Mouse (Mus musculus) liver, embryonic 13.5 days (tissue): ENCODE results near the gene Sparcl1. TPM values are rescaled to one million over a fixed set of nuclear protein-coding genes. Genes with fewer than 3 reads are reported as not detected.

Source experiments
- ATAC-seq: fragments of 200-750 bp; cut with Nextera tagmentation; 2 replicates; pipeline ENCODE4 v1.8.0; 2017; ENCODE audit warnings: low read depth, mild to moderate bottlenecking, moderate number of reproducible peaks, moderate library complexity
- DNase-seq: peaks from one replicate; pipeline ENCODE4 v3.0.0; 2022
- H3K27ac ChIP-seq: fragments of 300-500 bp; sonication (generic); 2 replicates; pipeline ENCODE4 v1.5.1; 2015; ENCODE audit warnings: moderate library complexity, mild to moderate bottlenecking, inconsistent platforms
- H3K27me3 ChIP-seq: fragments of 300-500 bp; sonication (generic); 2 replicates; pipeline ENCODE4 v1.6.1; 2015; ENCODE audit warnings: mild to moderate bottlenecking, inconsistent platforms
- H3K36me3 ChIP-seq: fragments of 300-500 bp; sonication (generic); 2 replicates; pipeline ENCODE4 v1.6.1; 2015; ENCODE audit warnings: mild to moderate bottlenecking, inconsistent platforms
- H3K4me1 ChIP-seq: fragments of 300-500 bp; sonication (generic); replicated peaks from 2 replicates; pipeline ENCODE4 v1.6.1; 2015; ENCODE audit warnings: inconsistent platforms
- H3K4me2 ChIP-seq: fragments of 300-500 bp; sonication (generic); 2 replicates; pipeline ENCODE4 v1.6.1; 2015; ENCODE audit warnings: inconsistent platforms, mild to moderate bottlenecking, moderate library complexity
- H3K4me3 ChIP-seq: fragments of 300-500 bp; sonication (generic); replicated peaks from 2 replicates; pipeline ENCODE4 v1.5.1; 2015; ENCODE audit warnings: mild to moderate bottlenecking, inconsistent platforms
- H3K9ac ChIP-seq: fragments of 300-500 bp; sonication (generic); 2 replicates; pipeline ENCODE4 v1.6.1; 2015; ENCODE audit warnings: mild to moderate bottlenecking, inconsistent platforms
- H3K9me3 ChIP-seq: fragments of 300-500 bp; sonication (generic); replicated peaks from 2 replicates; pipeline ENCODE4 v1.6.1; 2016; ENCODE audit warnings: inconsistent platforms
- WGBS: fragments of 180-500 bp; shearing (Covaris S2); methylation state at CpG from one replicate; pipeline ENCODE4 v1.1.7; 2015; ENCODE audit not compliant: insufficient replicate concordance; 5-methylcytosine and 5-hydroxymethylcytosine counted together
- polyA plus RNA-seq: library from polyadenylated mRNA; unstranded; fragments of >200 nt; fragmentation: Nextera tagmentation; extraction: Ambion mirVana; gene quantifications from 2 replicates; pipeline ENCODE4 v1.2.1, GENCODE M21; 2015

Sparcl1 gene
- polyA plus RNA-seq = 2.0 TPM in 2 replicates

DNA sequence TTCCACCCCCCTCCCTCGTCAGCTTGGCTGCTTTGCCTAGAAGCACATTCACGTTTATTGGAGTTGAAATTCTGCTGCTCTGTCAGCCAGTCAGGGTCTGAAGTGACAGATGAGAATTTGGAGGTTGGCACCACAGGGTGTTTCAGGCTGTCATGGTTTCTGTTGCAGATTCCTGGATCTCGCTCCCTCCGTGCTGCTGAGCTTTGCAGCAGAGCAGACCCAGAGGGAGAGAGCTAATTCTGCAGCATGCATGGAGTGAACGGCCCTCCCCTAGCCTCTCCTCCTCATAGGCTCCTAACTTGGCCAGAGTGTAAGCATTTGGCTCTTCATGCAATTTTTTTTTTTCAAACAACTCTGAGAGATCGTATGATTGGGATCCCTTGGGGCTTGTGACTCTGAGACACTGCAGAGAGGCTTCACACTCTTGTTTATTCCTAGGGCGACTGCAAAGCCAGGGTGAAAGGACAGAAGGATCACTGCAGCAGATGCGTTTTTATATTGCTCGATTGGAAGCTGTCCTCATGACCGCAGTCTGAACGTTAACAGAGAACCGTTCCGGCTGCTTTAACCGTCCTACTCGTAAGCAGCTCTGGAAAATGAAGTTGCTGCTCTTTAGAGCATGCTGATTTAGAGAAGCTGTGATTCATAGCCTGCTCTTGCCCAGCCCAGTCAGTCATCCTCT, at the start of gene Sparcl1:
TSS of gene Sparcl1 (minus strand) at position 243 of the 682 bp plus-strand sequence.
- no peaks in the 10 kb centered on the region for H3K36me3 ChIP-seq
- ATAC-seq (no peak), DNase-seq (no peak)
- H3K9ac ChIP-seq = no peak within 1 kb of the TSS
- H3K4me2 ChIP-seq = no peak within 1 kb of the TSS
- H3K9me3 ChIP-seq = no peaks in the 10 kb centered on the region
- H3K4me3 ChIP-seq = no peak within 1 kb of the TSS
- WGBS = 44% methylated on average over 15 of the region's 15 CpGs
- H3K4me1 ChIP-seq = 0 out of 2 replicates have a peak, but pooled peaks cover 6% of the 10 kb centered on the region
- no peak within 1 kb of the TSS for H3K27ac ChIP-seq
- peaks cover 10% of the 10 kb centered on the region; the same call in 1 of the 2 replicates for H3K27me3 ChIP-seq

DNA sequence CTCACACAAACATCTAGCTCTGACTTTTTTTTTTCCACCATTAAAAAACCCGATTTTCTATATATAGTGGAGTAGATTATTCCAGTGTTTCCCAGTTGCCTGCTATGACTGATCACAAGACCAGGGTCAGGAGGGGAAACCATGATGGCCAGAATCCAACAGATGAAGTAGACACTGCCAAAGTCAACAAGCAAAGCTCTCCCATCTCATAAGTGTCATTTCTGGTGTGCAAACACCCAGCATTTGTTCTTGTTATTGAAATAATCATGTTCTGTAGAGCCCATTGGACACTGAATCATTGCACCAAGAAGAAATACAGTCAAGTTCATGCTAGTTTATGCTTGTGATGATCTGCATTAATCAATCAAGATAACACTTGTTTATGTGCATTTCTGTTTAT, 47.9 kb upstream of the Sparcl1 start:
- no peak overlapping the region for H3K4me3 ChIP-seq
- H3K4me1 ChIP-seq = no peaks in the 10 kb centered on the region
- H3K9me3 ChIP-seq = no peaks in the 10 kb centered on the region
- DNase-seq = no peak
- H3K4me2 ChIP-seq = no peak overlapping the region
- 44% methylated on average over 1 of the region's 1 CpGs for WGBS
- no peaks in the 10 kb centered on the region for H3K27me3 ChIP-seq
- ATAC-seq = no peak
- no peak overlapping the region for H3K9ac ChIP-seq
- H3K36me3 ChIP-seq = no peaks in the 10 kb centered on the region
- H3K27ac ChIP-seq = no peak overlapping the region

DNA sequence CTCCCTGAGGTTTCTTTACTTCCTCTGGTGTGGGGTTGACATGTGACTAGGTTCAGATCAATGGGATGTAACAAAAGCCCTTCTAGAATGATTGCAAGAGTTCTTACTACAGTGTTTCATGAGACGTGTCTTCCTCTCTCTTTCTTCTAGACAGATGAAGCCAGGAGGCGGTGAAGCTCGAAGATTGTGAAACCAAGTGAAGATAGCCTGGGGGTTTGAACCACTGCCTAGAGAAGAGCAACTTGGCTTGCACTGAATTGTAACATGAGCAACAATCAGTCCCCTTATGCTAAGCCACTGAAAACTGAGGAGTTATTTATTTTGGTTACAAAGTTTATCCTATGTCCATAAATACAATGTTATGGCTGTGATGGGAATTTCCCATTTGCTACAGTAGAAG, 47.0 kb upstream of the Sparcl1 start:
- Histone ChIP-seq H3K9ac (no peak overlapping the region), H3K4me2 (no peak overlapping the region), H3K4me3 (no peak overlapping the region), H3K9me3 (no peaks in the 10 kb centered on the region), H3K4me1 (no peaks in the 10 kb centered on the region), H3K27ac (no peak overlapping the region), H3K27me3 (no peaks in the 10 kb centered on the region), H3K36me3 (no peaks in the 10 kb centered on the region)
- ATAC-seq = no peak
- 66% methylated on average over 3 of the region's 3 CpGs for WGBS
- DNase-seq = no peak

DNA sequence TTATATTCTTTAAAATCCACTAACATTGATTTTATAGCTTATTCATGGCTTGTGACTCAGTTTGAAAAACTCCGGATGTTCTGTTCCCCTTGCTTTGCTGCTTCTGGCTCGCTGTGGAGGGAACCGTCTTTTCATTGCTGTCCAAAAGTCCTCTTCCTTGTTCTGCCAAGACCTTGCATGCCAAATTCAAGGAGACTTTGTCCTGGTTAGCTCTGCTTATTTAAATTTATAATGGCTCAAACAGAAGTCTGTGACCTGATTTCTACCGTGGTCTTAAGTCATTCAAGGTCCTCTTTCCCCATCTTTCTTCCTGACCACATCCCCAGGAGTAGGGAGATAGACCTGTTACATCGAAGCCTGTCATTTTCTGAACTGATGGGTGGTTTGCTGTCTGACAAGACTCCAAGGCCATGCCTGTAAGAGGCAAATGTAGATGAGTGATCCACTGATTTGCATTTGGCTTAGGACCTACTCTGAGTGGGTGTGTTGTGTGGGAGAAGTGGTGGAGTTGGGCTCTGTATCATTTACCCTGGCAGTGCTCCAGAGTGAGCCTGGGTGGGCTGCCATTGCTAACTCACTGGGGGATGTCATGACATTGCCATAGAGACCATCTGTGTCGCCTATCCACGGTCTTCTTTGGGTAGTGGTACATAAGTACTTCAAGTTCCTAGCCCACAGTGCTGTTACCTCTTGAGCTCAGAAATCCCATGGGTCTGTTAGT, 45.0 kb upstream of the Sparcl1 start:
- H3K36me3 ChIP-seq = no peaks in the 10 kb centered on the region
- no peaks in the 10 kb centered on the region for H3K4me1 ChIP-seq
- DNase-seq (no peak), ATAC-seq (no peak)
- no peaks in the 10 kb centered on the region for H3K9me3 ChIP-seq
- 62% methylated on average over 7 of the region's 7 CpGs for WGBS
- H3K9ac ChIP-seq = no peak overlapping the region
- H3K27ac ChIP-seq = no peak overlapping the region
- H3K27me3 ChIP-seq = no peaks in the 10 kb centered on the region
- H3K4me2 ChIP-seq = no peak overlapping the region
- H3K4me3 ChIP-seq = no peak overlapping the region

DNA sequence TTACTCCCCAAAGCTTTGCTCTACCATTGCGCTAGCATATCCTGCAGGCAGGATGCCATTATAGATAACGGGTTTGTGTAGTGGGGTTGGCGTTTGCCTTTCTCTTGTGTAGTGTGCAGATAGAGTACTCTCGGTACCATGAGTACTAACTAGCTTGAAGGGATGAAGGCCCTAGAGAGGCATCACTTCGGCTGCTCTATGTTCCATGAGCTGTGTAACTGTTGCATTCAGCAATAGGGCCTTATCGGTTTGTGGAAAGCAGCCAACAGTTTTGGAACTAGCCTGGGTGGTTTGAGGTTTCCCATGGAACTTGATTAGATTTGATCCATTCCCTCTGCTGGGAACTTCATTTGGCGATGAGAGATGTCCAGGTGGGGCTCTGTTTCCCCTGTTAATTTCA, 44.2 kb upstream of the Sparcl1 start:
- H3K9ac ChIP-seq = no peak overlapping the region
- H3K4me2 ChIP-seq = no peak overlapping the region
- no peak overlapping the region for H3K4me3 ChIP-seq
- ATAC-seq (no peak), DNase-seq (no peak)
- H3K9me3 ChIP-seq = no peaks in the 10 kb centered on the region
- H3K36me3 ChIP-seq = no peaks in the 10 kb centered on the region
- 67% methylated on average over 7 of the region's 7 CpGs for WGBS
- no peaks in the 10 kb centered on the region for H3K4me1 ChIP-seq
- H3K27me3 ChIP-seq = no peaks in the 10 kb centered on the region
- no peak overlapping the region for H3K27ac ChIP-seq

DNA sequence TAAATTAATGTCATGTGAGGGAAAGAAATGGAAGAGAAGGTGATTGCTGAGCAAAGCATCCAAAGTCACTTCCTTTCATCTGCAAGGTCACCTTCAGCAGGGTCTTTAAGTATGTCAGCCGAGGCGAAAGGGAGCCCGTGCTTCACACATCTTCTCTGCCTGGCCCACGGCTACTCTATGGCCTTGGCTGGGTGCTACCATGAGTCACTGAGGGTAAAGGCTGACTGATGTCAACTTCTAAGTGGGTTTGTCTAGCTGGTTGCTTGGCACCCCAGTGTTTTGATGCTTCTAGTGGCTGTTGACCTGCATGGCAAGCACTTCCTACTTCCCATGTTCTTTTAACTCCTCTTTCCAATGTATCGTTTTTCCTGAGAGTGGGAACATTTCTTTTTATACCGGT, 36.7 kb upstream of the Sparcl1 start:
- DNase-seq = no peak
- H3K36me3 ChIP-seq = no peaks in the 10 kb centered on the region
- H3K27ac ChIP-seq = no peak overlapping the region
- 75% methylated on average over 6 of the region's 6 CpGs for WGBS
- no peak for ATAC-seq
- no peaks in the 10 kb centered on the region for H3K27me3 ChIP-seq
- no peaks in the 10 kb centered on the region for H3K9me3 ChIP-seq
- H3K4me2 ChIP-seq = no peak overlapping the region
- H3K4me1 ChIP-seq = no peaks in the 10 kb centered on the region
- H3K9ac ChIP-seq = no peak overlapping the region
- H3K4me3 ChIP-seq = no peak overlapping the region

DNA sequence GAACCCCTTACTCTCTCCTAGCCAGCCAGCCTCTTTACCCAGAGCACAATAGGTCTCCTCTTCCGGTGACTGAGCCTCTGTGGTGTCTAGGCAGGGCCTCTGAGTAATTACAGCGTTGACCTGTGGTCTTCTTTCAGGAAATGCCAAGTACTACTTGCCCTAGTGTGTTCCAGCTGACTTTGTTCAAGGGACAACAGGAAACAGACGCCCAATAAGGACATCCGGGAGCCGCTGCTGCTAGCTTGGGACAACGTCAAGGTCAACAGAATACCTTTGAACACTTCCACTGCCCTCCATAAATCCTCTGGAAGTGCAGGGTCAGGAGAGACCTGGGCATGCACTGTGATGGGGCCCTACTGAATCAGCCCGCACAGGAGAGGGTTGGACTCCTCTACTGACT, 35.8 kb upstream of the Sparcl1 start:
- Histone ChIP-seq H3K4me1 (no peaks in the 10 kb centered on the region), H3K4me3 (no peak overlapping the region), H3K9ac (no peak overlapping the region), H3K9me3 (no peaks in the 10 kb centered on the region), H3K36me3 (no peaks in the 10 kb centered on the region), H3K27me3 (no peaks in the 10 kb centered on the region), H3K27ac (no peak overlapping the region), H3K4me2 (no peak overlapping the region)
- DNase-seq (no peak), ATAC-seq (no peak; the same call in 1 of the 2 replicates)
- WGBS = 22% methylated on average over 7 of the region's 7 CpGs

DNA sequence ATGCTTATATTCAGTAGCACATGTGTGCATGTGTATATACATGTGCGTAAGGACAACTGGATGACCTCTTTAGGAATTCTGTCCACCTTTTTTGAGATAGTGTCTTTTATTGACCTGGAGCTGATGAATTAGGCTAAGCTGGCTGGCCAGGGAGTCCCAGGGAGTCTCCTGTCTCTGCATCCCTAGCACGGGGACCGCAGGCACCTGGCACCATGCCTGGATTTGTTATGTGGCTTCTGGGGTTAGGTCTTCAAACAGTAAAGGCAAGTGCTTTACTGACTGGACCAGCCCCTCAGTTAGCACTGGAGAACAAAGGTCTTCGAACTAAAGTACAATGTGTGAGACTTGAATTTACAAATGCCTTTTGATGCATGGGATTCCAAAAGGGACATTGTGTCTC, 30.5 kb upstream of the Sparcl1 start:
- WGBS = 66% methylated on average over 4 of the region's 4 CpGs
- DNase-seq = no peak
- H3K9me3 ChIP-seq = no peaks in the 10 kb centered on the region
- no peak for ATAC-seq
- H3K27ac ChIP-seq = no peak overlapping the region
- no peaks in the 10 kb centered on the region for H3K36me3 ChIP-seq
- H3K4me2 ChIP-seq = no peak overlapping the region
- no peak overlapping the region for H3K9ac ChIP-seq
- H3K4me3 ChIP-seq = no peak overlapping the region
- H3K4me1 ChIP-seq = no peaks in the 10 kb centered on the region
- no peaks in the 10 kb centered on the region for H3K27me3 ChIP-seq

DNA sequence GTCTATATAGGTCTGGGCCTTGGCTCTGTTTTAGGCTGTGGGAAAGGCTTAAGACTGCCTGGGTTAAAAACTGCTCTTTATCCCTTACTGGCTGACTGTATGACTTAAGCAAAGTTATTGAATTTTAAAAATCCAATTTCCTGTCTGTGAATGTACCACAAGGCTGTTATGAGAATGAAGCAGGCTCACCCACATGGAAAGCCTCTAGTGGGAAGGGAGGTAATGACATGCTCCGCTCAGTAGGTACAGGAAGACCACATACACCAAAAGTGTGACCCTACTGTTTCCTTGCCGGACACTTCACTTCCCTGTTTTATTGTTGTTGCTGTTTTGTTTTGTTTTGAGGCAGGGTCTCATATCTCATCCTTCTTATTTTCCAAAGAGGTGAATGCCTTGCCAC, 27.5 kb upstream of the Sparcl1 start:
- H3K27ac ChIP-seq = no peak overlapping the region
- WGBS = 42% methylated on average over 2 of the region's 2 CpGs
- ATAC-seq (no peak), DNase-seq (no peak)
- H3K4me3 ChIP-seq = no peak overlapping the region
- no peak overlapping the region for H3K9ac ChIP-seq
- H3K9me3 ChIP-seq = no peaks in the 10 kb centered on the region
- no peaks in the 10 kb centered on the region for H3K27me3 ChIP-seq
- H3K4me2 ChIP-seq = no peak overlapping the region
- no peaks in the 10 kb centered on the region for H3K4me1 ChIP-seq
- H3K36me3 ChIP-seq = no peaks in the 10 kb centered on the region

DNA sequence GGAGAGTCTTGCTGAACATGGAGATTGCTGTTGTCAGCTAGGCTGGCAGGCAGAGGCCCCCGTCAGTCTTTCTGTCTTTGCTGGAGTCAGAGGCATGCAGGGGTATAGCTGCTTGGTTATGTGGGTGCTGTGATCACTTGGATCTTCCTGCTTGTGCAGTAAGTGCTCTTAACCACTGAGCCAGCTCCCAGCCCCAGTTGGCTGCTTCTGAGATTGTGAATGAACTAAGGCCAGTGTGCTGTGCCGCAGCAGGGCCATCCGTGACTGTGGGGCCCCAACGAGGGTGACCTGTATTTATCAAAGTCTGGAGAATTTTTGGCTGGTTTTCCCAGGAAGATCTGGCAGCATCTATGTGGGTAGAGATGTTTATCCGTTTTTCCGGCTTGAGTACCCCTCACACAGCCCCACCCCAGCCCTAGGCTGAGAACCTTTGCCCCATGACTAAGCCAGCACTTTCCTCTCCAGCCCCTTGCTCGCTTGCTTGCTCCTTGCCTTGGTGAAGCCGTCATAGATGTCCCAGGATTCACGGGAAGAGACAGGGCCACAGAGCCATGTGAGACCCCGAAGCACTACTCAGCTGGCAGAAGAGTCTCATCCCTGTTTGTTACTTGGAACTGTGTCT, 24.5 kb upstream of the Sparcl1 start:
- Histone ChIP-seq H3K4me1 (no peaks in the 10 kb centered on the region), H3K4me2 (no peak overlapping the region), H3K9ac (no peak overlapping the region), H3K27me3 (no peaks in the 10 kb centered on the region), H3K36me3 (no peaks in the 10 kb centered on the region), H3K9me3 (no peaks in the 10 kb centered on the region), H3K4me3 (no peak overlapping the region), H3K27ac (no peak overlapping the region)
- 54% methylated on average over 10 of the region's 10 CpGs for WGBS
- ATAC-seq (no peak), DNase-seq (no peak)

DNA sequence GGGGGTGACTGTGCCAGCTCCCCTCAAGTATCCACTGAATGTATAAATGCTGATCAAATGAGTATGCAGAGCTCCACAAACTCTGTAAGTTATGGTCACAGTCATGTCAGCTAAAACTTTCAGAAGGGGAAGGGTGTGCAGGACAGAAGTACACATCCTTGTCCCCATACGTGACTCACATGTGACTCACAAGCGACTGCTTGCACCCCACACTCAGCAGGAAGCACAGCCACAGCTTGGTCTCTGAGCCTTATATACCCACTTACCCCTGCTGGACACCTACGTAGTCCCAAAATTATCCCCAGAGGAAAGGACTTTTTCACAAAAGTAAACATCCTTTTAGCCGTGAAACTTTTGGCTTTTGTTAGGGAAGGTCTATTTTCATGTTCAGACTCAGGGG, 20.2 kb upstream of the Sparcl1 start:
- DNase-seq (no peak), ATAC-seq (no peak)
- Histone ChIP-seq H3K27me3 (no peaks in the 10 kb centered on the region), H3K36me3 (no peaks in the 10 kb centered on the region), H3K27ac (no peak overlapping the region), H3K9me3 (no peaks in the 10 kb centered on the region), H3K4me2 (no peak overlapping the region), H3K4me1 (no peaks in the 10 kb centered on the region), H3K9ac (no peak overlapping the region), H3K4me3 (no peak overlapping the region)
- 59% methylated on average over 4 of the region's 4 CpGs for WGBS
